Mouse (Mus musculus): ENCODE results near the gene Gtf2h3.
"Not testable (repeated sequence)": the region's sequence is repeated elsewhere in the genome, so short reads cannot be mapped to it uniquely, and the experiment has no call there.

- TF ChIP-seq CTCF (IDR thresholded peaks at IDR 0.05; ENCODE audit: control insufficient read depth, insufficient read depth, insufficient read length); USF1 (IDR thresholded peaks at IDR 0.05; ENCODE audit: low read depth); CEBPB (IDR thresholded peaks at IDR 0.05; ENCODE audit: low read depth): not testable (repeated sequence)
Observed at GRCm38 (mm10) chr5:124551349-124552093, 27.4 kb upstream of the Gtf2h3 start.
